Mouse (Mus musculus) mouse embryonic stem cell (cell line): ENCODE results near the gene Srpx2.

Experiments
- in situ Hi-C, 2 experiments: fragments of 300-500 bp; cut with MboI; formaldehyde crosslinking; loops; 1 replicate in 1 of 2; 3 replicates in 1 of 2; pipeline ENCODE4 v1.14.3; 2019 to 2020; ENCODE audit warnings: low sequenced_read_pairs in 2 of 2, low pct_unique_long_range_greater_than_20kb in 1 of 2, mixed read lengths in 1 of 2; ENCODE audit not compliant: unreplicated experiment in 1 of 2

The Srpx2 gene

DNA sequence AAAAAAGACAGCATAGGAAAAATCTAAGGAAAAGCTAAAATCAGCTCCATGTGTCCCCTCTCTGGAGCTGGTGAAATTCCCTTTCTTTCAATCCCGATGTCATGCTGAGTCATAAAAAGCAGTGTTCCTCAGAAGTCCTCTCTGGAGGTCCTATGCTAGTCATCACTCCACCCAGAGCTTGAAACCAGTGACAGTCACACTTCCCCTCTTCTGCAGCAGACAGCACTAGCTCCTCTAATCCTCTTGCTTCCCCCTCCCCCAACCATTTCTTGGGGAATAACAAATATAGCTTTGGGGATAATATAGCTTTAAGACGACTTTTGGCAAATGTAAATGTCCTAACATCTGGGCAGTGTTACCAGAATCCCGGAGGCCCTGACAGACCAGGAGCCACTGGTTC lies at the start of gene Srpx2:
Srpx2 (plus strand) TSS at position 166 of the 400 bp plus-strand sequence.
- in situ Hi-C loops = no loop called here

DNA sequence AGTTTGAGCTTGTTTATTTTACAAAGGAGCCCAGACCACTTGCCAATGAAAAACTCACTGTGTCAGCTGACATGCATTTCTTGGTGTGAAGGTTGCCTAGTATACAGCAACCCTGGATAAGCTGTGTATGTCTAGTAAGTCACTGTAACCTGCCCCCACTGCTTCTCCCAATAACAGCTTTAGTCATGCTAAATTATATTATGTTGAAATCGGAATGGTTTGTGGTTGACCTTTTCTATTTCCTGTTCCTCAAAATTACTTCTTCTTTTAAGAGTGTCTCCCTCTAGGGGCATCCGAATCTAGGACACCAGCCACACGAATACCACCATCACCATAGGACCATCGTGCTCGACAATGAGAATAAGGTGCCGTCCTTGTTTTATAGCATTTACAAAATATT lies 38.5 kb upstream of the Srpx2 start:
- in situ Hi-C loops = no loop called here

DNA sequence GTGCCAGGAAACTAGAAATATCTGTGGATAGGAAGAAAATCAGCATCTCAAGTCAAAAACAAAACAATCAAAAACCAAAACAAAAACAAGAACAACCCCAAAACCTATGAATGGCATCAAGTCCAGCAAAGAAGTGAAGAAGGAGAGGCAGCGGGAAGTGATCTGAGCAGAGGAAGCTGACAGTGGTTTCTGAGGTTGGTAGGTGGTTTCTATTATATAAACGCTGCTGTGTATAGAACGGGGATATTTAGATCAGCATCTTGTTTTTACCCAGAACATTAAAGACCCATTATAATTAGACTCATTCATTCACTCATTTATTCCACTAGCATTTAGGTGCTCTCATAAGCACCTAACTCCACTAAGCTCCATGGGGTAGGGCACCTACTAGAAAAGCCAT lies 20.9 kb upstream of the Srpx2 start:
- in situ Hi-C loops = no loop called here

DNA sequence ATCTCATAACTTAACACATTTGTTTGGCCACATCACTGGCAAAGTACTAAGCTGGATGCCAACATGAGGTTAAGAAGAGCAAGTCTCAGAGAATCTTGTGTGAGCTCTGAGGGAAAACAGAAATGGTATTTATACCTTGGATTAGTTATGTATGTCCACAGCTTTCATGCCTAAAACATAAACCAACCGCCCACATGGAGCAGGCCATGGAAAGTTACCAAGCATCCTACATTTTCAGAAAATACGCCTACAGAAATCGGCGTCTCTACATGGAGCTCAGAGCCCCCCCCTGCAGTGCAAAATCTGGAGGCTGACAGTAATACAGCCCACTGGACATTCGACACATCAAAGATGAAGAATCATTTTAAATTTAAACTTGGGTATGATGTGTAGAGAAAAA lies 20.1 kb upstream of the Srpx2 start:
- in situ Hi-C loops = no loop called here

- in situ Hi-C loops = no loop called here
These were observed 10.1 kb upstream of the Srpx2 start, which contains the start of gene Tspan6 for GRCm38 (mm10) chrX:133898014-133898542. Gene Tspan6 (minus strand): TSS chrX:133898429.

- in situ Hi-C loops = no loop called here
These were observed 3.3 kb downstream of the Srpx2 start for GRCm38 (mm10) chrX:133911397-133912103.

DNA sequence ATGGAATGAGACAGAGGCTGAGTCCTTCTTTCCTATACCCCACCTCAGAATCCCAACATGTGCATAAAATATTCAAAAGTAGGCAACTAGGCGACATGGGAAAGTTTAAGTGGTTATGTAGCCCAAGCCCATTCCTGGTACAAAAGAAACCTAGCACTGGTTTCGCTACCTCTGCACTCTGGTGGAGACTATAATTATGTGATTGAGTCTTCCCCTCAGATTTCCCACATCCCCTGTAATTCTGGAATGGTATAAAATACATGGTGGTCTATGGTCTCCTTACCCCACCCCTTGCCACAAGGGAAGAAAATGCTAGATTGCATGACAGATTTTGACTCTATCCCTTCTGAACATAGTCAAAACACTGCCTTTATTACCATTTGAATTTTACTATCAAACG lies 4.8 kb downstream of the Srpx2 start:
- in situ Hi-C loops = no loop called here

GRCm38 (mm10) chrX:133914219-133914618 lies 6.0 kb downstream of the Srpx2 start:
- in situ Hi-C loops = no loop called here

DNA sequence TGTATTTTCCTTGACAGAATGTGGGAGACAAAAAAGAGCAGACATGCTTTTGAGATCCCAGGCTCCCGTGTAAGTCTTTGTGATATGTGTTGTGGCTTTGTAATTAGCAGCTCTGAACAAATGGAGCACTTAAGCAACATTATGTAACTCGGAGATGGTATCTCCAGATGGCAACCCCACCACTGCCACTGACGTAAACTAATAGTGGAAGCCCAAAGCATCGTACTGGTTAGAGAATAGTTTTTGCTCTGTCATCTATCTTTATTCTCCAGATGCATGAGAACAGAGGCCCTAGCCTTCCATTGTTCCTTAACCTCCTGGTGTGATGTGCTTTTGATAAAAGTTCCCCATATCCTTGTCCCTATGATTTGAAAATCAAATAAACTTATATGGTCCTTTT lies 13.0 kb downstream of the Srpx2 start:
- in situ Hi-C loops = no loop called here

- in situ Hi-C loops = no loop called here
These were observed 18.5 kb downstream of the Srpx2 start for GRCm38 (mm10) chrX:133926760-133927159.

- in situ Hi-C loops = no loop called here
These were observed 23.2 kb downstream of the Srpx2 start for GRCm38 (mm10) chrX:133931302-133932013.

DNA sequence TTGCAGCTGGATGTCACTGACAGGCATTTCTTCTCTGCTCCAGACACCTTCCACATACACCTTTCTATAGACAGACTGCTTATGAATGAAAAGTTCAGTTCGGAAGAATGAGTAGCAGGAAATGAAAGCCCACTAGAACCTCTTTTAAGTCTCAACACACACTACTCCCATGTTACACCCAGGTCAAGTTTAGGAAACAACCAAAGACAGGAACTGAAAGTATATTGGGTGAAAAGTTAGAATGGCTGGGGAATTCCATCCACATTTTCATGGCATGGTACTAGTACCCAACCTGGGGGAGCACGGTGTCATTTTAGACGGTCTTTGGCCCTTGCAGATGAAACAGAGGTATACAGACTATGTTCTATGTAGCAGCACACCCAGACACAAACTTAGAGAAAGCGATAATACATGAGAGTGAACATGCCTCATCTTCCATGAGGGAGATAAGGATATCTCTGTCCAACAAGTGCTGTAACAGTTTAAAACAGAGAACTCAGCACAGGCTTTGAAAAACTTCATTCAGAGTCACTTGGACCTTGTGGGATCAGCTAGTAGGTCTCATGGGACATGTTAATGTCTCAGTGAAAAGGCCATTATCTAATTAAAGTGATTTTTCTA lies 28.5 kb downstream of the Srpx2 start:
- in situ Hi-C loops = no loop called here

- in situ Hi-C loops = no loop called here
These were observed 31.3 kb downstream of the Srpx2 start for GRCm38 (mm10) chrX:133939561-133939960.

DNA sequence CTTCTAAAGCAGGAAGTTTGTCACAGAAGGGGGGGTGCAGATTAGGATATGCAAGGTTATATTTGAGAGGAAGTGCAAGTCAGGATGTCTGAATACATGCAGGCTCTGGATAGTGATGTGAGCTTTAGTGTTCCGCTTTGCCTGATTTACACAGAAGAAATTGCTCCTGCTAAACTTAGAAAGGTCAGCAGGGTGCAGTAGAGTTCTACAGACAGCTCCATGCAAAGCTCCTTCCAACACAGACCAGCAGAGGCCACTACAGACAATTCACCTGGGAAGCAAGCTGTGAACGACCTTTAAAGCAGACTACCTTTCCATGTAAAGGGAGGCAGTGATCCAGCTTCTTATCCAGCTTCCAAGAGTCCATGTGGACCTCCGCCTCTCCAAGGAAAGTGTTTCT lies 39.2 kb downstream of the Srpx2 start:
- in situ Hi-C loops = loop anchor here in 1 of 2 experiments (10.0 kb wide), 1 partner anchor 77 kb away; no protein-coding TSS in a partner anchor

DNA sequence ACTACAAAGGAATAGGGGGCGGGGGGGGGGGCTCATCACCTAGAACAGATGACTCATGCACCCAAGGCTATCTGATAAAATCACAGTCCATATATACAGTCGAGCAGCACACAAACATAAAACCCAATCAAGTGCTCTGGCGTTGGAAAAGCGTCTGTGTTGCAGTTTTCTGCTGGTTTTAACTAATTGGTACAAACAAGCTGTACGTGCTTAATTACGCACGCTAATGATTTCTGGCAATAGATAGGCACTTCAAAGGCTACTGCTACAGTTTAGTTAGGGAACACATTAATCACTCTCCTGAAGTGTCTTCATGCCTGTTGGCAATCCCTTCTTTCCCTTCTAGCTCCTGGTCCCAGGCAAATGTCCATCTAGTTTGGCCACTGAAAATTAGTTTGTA lies 46.4 kb downstream of the Srpx2 start:
- in situ Hi-C loops = no loop called here

GRCm38 (mm10) chrX:133960617-133961016 lies 52.4 kb downstream of the Srpx2 start:
- in situ Hi-C loops = no loop called here

GRCm38 (mm10) chrX:133964615-133965014 lies 56.4 kb downstream of the Srpx2 start:
- in situ Hi-C loops = no loop called here

- in situ Hi-C loops = no loop called here
These were observed 73.2 kb downstream of the Srpx2 start, which contains the start of gene Sytl4 for GRCm38 (mm10) chrX:133981231-133982002. Gene Sytl4 (minus strand): TSS chrX:133981812.
